Mouse (Mus musculus) stomach, embryonic 14.5 days (tissue): ENCODE data around the gene Rab5a. TPM values are rescaled to one million over a fixed set of nuclear protein-coding genes. Genes with fewer than 3 reads are reported as not detected.

Experiments used
- ATAC-seq: fragments of 200-750 bp; cut with Nextera tagmentation; 2 replicates; pipeline ENCODE4 v1.8.0; 2017; ENCODE audit warnings: low read depth, moderate TSS enrichment; ENCODE audit not compliant: insufficient number of reproducible peaks, insufficient read depth, low FRiP score
- H3K27ac ChIP-seq: fragments of 300-500 bp; sonication (generic); 2 replicates; pipeline ENCODE4 v1.5.1; 2014; ENCODE audit warnings: mild to moderate bottlenecking, low read length, moderate library complexity, mixed read lengths
- H3K27me3 ChIP-seq: fragments of 300-500 bp; sonication (generic); 2 replicates; pipeline ENCODE4 v1.6.1; 2014; ENCODE audit warnings: low read length, control low read depth, mixed read lengths; ENCODE audit not compliant: control insufficient read depth, insufficient read depth
- H3K36me3 ChIP-seq: fragments of 300-500 bp; sonication (generic); 2 replicates; pipeline ENCODE4 v1.6.1; 2014; ENCODE audit warnings: mild to moderate bottlenecking, control low read depth, low read length, moderate library complexity, mixed read lengths; ENCODE audit not compliant: control insufficient read depth, insufficient read depth
- H3K4me1 ChIP-seq: fragments of 300-500 bp; sonication (generic); 2 replicates; pipeline ENCODE4 v1.6.1; 2014; ENCODE audit warnings: low read length, control low read depth, mixed read lengths; ENCODE audit not compliant: control insufficient read depth, insufficient read depth
- H3K4me2 ChIP-seq: fragments of 300-500 bp; sonication (generic); replicated peaks from 2 replicates; pipeline ENCODE4 v1.6.1; 2014; ENCODE audit warnings: low read depth, low read length, control low read depth
- H3K4me3 ChIP-seq: fragments of 300-500 bp; sonication (generic); 2 replicates; pipeline ENCODE4 v1.5.1; 2014; ENCODE audit warnings: low read depth, low read length, control low read depth
- H3K9ac ChIP-seq: fragments of 300-500 bp; sonication (generic); replicated peaks from 2 replicates; pipeline ENCODE4 v1.6.1; 2014; ENCODE audit warnings: low read depth, mild to moderate bottlenecking, control low read depth, low read length, moderate library complexity, mixed read lengths
- H3K9me3 ChIP-seq: fragments of 300-500 bp; sonication (generic); 2 replicates; pipeline ENCODE4 v1.6.1; 2016; ENCODE audit warnings: low read depth, low read length, control low read depth; ENCODE audit not compliant: control insufficient read depth
- WGBS: fragments of 180-500 bp; shearing (Covaris S2); extraction: QIAGEN DNeasy Blood & Tissue Kit; methylation state at CpG from one replicate; pipeline ENCODE4 v1.1.7; 2014; 5-methylcytosine and 5-hydroxymethylcytosine counted together
- polyA plus RNA-seq: library from polyadenylated mRNA; unstranded; fragments of >200 nt; fragmentation: Nextera tagmentation; extraction: Ambion mirVana; gene quantifications from 2 replicates; pipeline ENCODE4 v1.2.1, GENCODE M21; 2014

Rab5a gene
- polyA plus RNA-seq, 1 experiment from 2014 or later, result 74.1 TPM

DNA sequence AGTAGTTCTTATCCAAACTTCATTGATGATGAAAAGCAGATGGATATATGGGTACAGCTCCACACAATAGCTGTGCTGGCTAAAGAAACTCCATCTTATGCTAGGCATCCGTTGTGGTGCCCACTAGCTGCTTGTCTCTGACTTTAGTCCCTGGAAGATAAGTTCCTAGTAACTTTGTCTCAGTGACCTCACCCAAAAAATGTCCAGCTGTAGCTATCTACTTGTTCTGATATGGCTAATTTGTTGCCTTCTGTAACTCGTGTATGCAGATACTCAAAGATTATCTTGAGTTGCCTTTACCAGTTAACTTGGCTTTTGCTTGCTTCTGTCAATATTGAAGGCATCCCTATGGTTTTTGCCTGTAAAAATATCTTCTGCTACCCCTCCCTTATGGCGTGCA is 75.8 kb downstream of the Rab5a start:
- no peaks in the 10 kb centered on the region for H3K36me3 ChIP-seq
- H3K27me3 ChIP-seq, result no peaks in the 10 kb centered on the region
- no peak overlapping the region for H3K9ac ChIP-seq
- no peak overlapping the region for H3K27ac ChIP-seq
- no peak overlapping the region for H3K4me2 ChIP-seq
- H3K9me3 ChIP-seq, result no peaks in the 10 kb centered on the region
- WGBS, result 75% methylated on average over 3 of the region's 3 CpGs
- no peak for ATAC-seq
- no peak overlapping the region for H3K4me3 ChIP-seq
- no peaks in the 10 kb centered on the region for H3K4me1 ChIP-seq

Other genes with a start within 250 kb of the Rab5a start
- gene Efhb, start 15.9 kb upstream of the Rab5a start, polyA plus RNA-seq, result 0.69 and 0.94 TPM in 2 replicates
- gene Pp2d1, start 60.2 kb downstream of the Rab5a start, polyA plus RNA-seq, result 0.48 and 0.86 TPM in 2 replicates
- 7.8 and 8.4 TPM in 2 replicates for gene Kat2b, start 87.6 kb downstream of the Rab5a start, polyA plus RNA-seq
- gene Sgo1, start 210.1 kb downstream of the Rab5a start, polyA plus RNA-seq, result 39.0 and 47.0 TPM in 2 replicates